Mouse (Mus musculus): ENCODE data around the gene Bbc3.

GRCm38 (mm10) chr7:16261097-16261496 lies 47.1 kb upstream of the Bbc3 start:
- no peak for TF ChIP-seq CTCF (conservative IDR thresholded peaks at IDR 0.05; ENCODE audit: low read length)
- no peak for TF ChIP-seq POU5F1 (IDR thresholded peaks at IDR 0.05; ENCODE audit: borderline replicate concordance, low read length)

Measured in E14TG2a.4 (cell line).